Mouse (Mus musculus) CH12.LX (cell line): ENCODE data around the gene Fam214a. TPM values are rescaled to one million over a fixed set of nuclear protein-coding genes. Genes with fewer than 3 reads are reported as not detected.

ENCODE experiments used
- DNase-seq: peaks from one replicate; pipeline ENCODE4 v3.0.0-alpha.2; 2013; ENCODE audit errors: extremely low read depth
- H3K27ac ChIP-seq: 2 replicates; pipeline ENCODE4 v1.5.1; 2012; ENCODE audit warnings: low read depth, mild to moderate bottlenecking, control low read depth, moderate library complexity; ENCODE audit not compliant: insufficient read depth
- H3K27me3 ChIP-seq: replicated peaks from 2 replicates; pipeline ENCODE3; 2012; ENCODE audit warnings: inconsistent platforms
- H3K36me3 ChIP-seq, 2 experiments: replicated peaks in 1 of 2; 2 replicates each; pipeline versions ENCODE3 to v1.6.1; 2012; ENCODE audit warnings: inconsistent platforms in 1 of 2, low read length in 1 of 2, mild to moderate bottlenecking in 1 of 2, mixed read lengths in 1 of 2, moderate library complexity in 1 of 2; ENCODE audit not compliant: control insufficient read depth in 1 of 2, insufficient read depth in 1 of 2
- H3K4me1 ChIP-seq, 2 experiments: 2 replicates each; pipeline ENCODE4 v1.6.1; 2012; ENCODE audit warnings: inconsistent platforms in 1 of 2, moderate library complexity in 1 of 2; ENCODE audit not compliant: insufficient read depth in 2 of 2, control insufficient read depth in 1 of 2
- H3K4me2 ChIP-seq: 2 replicates; pipeline ENCODE4 v1.6.1; 2012; ENCODE audit warnings: low read depth, mild to moderate bottlenecking, control low read depth; ENCODE audit not compliant: poor library complexity, insufficient read depth, severe bottlenecking
- H3K4me3 ChIP-seq, 3 experiments: fragments of 150-350 bp in 1 of 3; sonication (generic) in 1 of 3; replicated peaks in 1 of 3; 2 replicates each; pipeline versions ENCODE3 to v1.5.1; 2011 to 2012; ENCODE audit warnings: low read depth in 2 of 3, low read length in 2 of 3, mild to moderate bottlenecking in 2 of 3, moderate library complexity in 2 of 3, control low read depth in 1 of 3, improper control_type of control experiment in 1 of 3, inconsistent platforms in 1 of 3, mixed read lengths in 1 of 3; ENCODE audit not compliant: poor library complexity in 1 of 3
- H3K79me2 ChIP-seq: replicated peaks from 2 replicates; pipeline ENCODE4 v1.6.1; 2012; ENCODE audit warnings: mild to moderate bottlenecking, moderate library complexity; ENCODE audit not compliant: control insufficient read depth, poor library complexity, insufficient read depth, severe bottlenecking; ENCODE audit errors: extremely low read depth
- H3K9ac ChIP-seq: 2 replicates; pipeline ENCODE4 v1.6.1; 2012; ENCODE audit warnings: low read depth, mild to moderate bottlenecking, control low read depth, moderate library complexity; ENCODE audit not compliant: insufficient read depth
- H3K9me3 ChIP-seq: replicated peaks from 2 replicates; pipeline ENCODE3; 2012; ENCODE audit warnings: low read length, inconsistent platforms, mixed read lengths
- BHLHE40 ChIP-seq: IDR thresholded peaks from 2 replicates; pipeline ENCODE4 v1.6.1; 2011; ENCODE audit warnings: mild to moderate bottlenecking, low read depth, low read length, improper control_type of control experiment
- ELF1 ChIP-seq: IDR thresholded peaks from 2 replicates; pipeline ENCODE4 v1.6.1; 2014; ENCODE audit warnings: low read depth, mild to moderate bottlenecking, inconsistent platforms, low read length, improper control_type of control experiment
- EP300 ChIP-seq: IDR thresholded peaks from 2 replicates; pipeline ENCODE4 v1.6.1; 2011; ENCODE audit warnings: low read length, improper control_type of control experiment
- ETS1 ChIP-seq: conservative IDR thresholded peaks from 2 replicates; pipeline ENCODE4 v1.6.1; 2012; ENCODE audit warnings: low read depth, mild to moderate bottlenecking, inconsistent platforms, low read length, improper control_type of control experiment, moderate library complexity
- GABPA ChIP-seq: IDR thresholded peaks from 2 replicates; pipeline ENCODE4 v1.6.1; 2012; ENCODE audit warnings: low read depth, low read length, improper control_type of control experiment, inconsistent platforms; ENCODE audit not compliant: insufficient replicate concordance
- HCFC1 ChIP-seq: IDR thresholded peaks from 2 replicates; pipeline ENCODE4 v1.6.1; 2012; ENCODE audit warnings: low read depth, mild to moderate bottlenecking, inconsistent platforms, low read length, improper control_type of control experiment
- IRF4 ChIP-seq: IDR thresholded peaks from 2 replicates; pipeline ENCODE4 v1.6.1; 2014; ENCODE audit warnings: low read depth, mild to moderate bottlenecking, inconsistent platforms, low read length, improper control_type of control experiment
- JUN ChIP-seq: IDR thresholded peaks from 2 replicates; pipeline ENCODE4 v1.6.1; 2011; ENCODE audit warnings: low read depth, mild to moderate bottlenecking, low read length, improper control_type of control experiment, moderate library complexity; ENCODE audit not compliant: insufficient read depth
- MAFK ChIP-seq: IDR thresholded peaks from 2 replicates; pipeline ENCODE4 v1.6.1; 2011; ENCODE audit warnings: low read length, improper control_type of control experiment; ENCODE audit not compliant: insufficient replicate concordance
- MAX ChIP-seq: IDR thresholded peaks from 2 replicates; pipeline ENCODE4 v1.6.1; 2011; ENCODE audit warnings: low read length, improper control_type of control experiment
- MXI1 ChIP-seq: IDR thresholded peaks from 2 replicates; pipeline ENCODE4 v1.6.1; 2011; ENCODE audit warnings: mild to moderate bottlenecking, low read depth, low read length, improper control_type of control experiment
- NRF1 ChIP-seq: IDR thresholded peaks from 2 replicates; pipeline ENCODE4 v1.6.1; 2014; ENCODE audit warnings: low read depth, mild to moderate bottlenecking, inconsistent platforms, low read length, improper control_type of control experiment, moderate library complexity
- PAX5 ChIP-seq: IDR thresholded peaks from 2 replicates; pipeline ENCODE4 v1.6.1; 2012; ENCODE audit warnings: low read length, inconsistent platforms, mixed read lengths
- POLR2A ChIP-seq: IDR thresholded peaks from 2 replicates; pipeline ENCODE4 v1.6.1; 2011; ENCODE audit warnings: low read depth, mild to moderate bottlenecking, improper control_type of control experiment, low read length
- POLR2AphosphoS2 ChIP-seq: IDR thresholded peaks from 2 replicates; pipeline ENCODE4 v1.6.1; 2011; ENCODE audit warnings: low read depth, low read length, improper control_type of control experiment
- SIN3A ChIP-seq: IDR thresholded peaks from 2 replicates; pipeline ENCODE4 v1.6.1; 2012; ENCODE audit warnings: low read length, improper control_type of control experiment, inconsistent platforms
- SMC3 ChIP-seq: IDR thresholded peaks from 2 replicates; pipeline ENCODE4 v1.6.1; 2011; ENCODE audit warnings: low read depth, low read length, improper control_type of control experiment
- ZMIZ1 ChIP-seq: IDR thresholded peaks from 2 replicates; pipeline ENCODE4 v1.6.1; 2012; ENCODE audit warnings: low read depth, mild to moderate bottlenecking, inconsistent platforms, low read length, improper control_type of control experiment
- dilution Hi-C: fragments of 300-500 bp; cut with MboI; formaldehyde crosslinking; loops from 2 replicates; pipeline ENCODE4 v1.14.3; 2020; ENCODE audit warnings: low sequenced_read_pairs; ENCODE audit not compliant: extremely low pct_unique_long_range_greater_than_20kb, extremely low pct_ligation_motif_present
- in situ Hi-C: fragments of 300-500 bp; cut with MboI; formaldehyde crosslinking; loops from 3 replicates; pipeline ENCODE4 v1.14.3; 2019; ENCODE audit warnings: low sequenced_read_pairs, low pct_ligation_motif_present, low pct_unique_long_range_greater_than_20kb, mixed read lengths
- polyA plus RNA-seq: library from polyadenylated mRNA; unstranded; fragments of >175 nt; gene quantifications from 2 replicates; pipeline ENCODE4 v1.2.1, GENCODE M21; 2012; ENCODE audit warnings: low read depth; ENCODE audit not compliant: insufficient read length
- total RNA-seq, 2 experiments: library from RNA; depleted of rRNA; stranded (reverse); fragments of 300-350 nt in 1 of 2; fragments of >200 nt in 1 of 2; gene quantifications; 2 replicates each; pipeline ENCODE4 v1.2.3; 2012 to 2014

Fam214a gene
- total and polyA plus RNA-seq, 3 experiments, result 6.2 to 8.6 (median 7.0) TPM

DNA sequence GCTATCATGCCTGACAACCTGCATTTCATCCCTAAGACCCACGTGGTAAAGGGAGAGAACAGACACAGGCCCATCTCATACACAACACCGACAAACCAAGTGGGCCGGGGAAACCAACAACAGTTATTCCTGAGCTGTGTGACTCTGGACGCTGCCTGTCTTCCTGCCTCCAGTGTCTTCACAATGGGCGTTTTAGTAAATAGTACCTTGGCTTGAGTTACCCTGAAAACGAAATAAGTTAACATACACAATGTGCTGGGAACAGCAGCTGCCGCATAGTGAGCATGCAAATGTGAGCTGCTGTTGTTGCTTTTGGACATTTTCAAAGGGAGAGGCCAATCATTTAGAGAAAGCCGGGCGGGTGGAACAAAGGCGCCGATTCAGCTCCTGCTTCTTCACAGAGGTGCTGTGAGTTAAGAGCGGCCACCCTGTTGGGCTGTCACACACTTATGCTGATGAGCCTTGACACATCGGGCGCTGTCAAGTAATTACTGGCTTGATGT, 8.4 kb downstream of the Fam214a start:
- peak overlapping the region; percentile 16; the same call in 1 of the 2 replicates for H3K27ac ChIP-seq
- H3K4me2 ChIP-seq, result peak overlapping the region; percentile 54
- DNase-seq, result no peak
- peaks cover under 1% of the 10 kb centered on the region for H3K9me3 ChIP-seq
- dilution Hi-C loops (no loop called here), in situ Hi-C loops (no loop called here)
- no peaks in the 10 kb centered on the region for H3K27me3 ChIP-seq
- no peak overlapping the region for H3K4me3 ChIP-seq
- peak overlapping the region; percentile 12; the same call in 1 of the 2 replicates for H3K9ac ChIP-seq
- no peaks in the 10 kb centered on the region for H3K79me2 ChIP-seq
- H3K4me1 ChIP-seq, result peaks cover 13 to 33% of the 10 kb centered on the region in 2 experiments
- TF ChIP-seq HCFC1, result no peak
- TF ChIP-seq IRF4, result peak; percentile 80
- 0 out of 2 replicates have a peak, but pooled peaks have one; percentile 24 for TF ChIP-seq BHLHE40
- TF ChIP-seq SMC3, result no peak
- no peak for TF ChIP-seq JUN
- TF ChIP-seq MAX, result 0 out of 2 replicates have a peak, but pooled peaks have one; percentile 33
- TF ChIP-seq MXI1, result peak; percentile 23
- TF ChIP-seq EP300, result peak; percentile 35; the same call in 1 of the 2 replicates
- H3K36me3 ChIP-seq, result peaks cover 11 to 37% of the 10 kb centered on the region in 2 experiments

DNA sequence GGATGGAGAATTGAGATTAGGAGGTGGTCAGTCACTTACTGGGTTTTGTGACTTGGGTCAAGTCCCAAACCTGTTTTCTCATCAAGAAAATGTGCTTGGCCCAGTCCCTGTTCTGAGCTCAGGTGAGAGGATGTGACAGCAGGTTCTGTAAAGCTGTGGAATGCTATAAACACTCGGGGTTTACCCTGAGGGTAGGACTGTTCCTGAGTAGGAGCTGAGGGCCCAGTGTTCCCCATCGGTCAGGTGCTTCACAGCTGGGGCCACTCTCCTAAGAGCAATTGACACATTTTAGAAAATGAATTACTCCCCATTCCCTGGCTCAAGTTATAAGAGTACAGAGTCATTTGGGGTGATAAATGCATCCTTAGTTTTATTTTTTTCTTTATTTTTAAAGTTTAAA, 11.3 kb downstream of the Fam214a start:
- Histone ChIP-seq H3K9ac (no peak overlapping the region), H3K9me3 (no peaks in the 10 kb centered on the region), H3K4me1 (peaks cover 13 to 34% of the 10 kb centered on the region in 2 experiments), H3K27me3 (no peaks in the 10 kb centered on the region), H3K4me2 (no peak overlapping the region), H3K4me3 (no peak overlapping the region), H3K36me3 (peaks cover 10 to 38% of the 10 kb centered on the region in 2 experiments), H3K79me2 (peaks cover 6% of the 10 kb centered on the region; the same call in 1 of the 2 replicates), H3K27ac (no peak overlapping the region)
- in situ Hi-C loops, result no loop called here
- no peak for TF ChIP-seq ELF1
- no peak for TF ChIP-seq GABPA
- no peak for TF ChIP-seq ETS1
- no peak for TF ChIP-seq PAX5
- no peak for TF ChIP-seq MAFK
- TF ChIP-seq NRF1, result no peak
- no peak for TF ChIP-seq POLR2A
- TF ChIP-seq ZMIZ1, result no peak
- no peak for TF ChIP-seq EP300
- TF ChIP-seq POLR2AphosphoS2, result no peak
- TF ChIP-seq SIN3A, result no peak
- DNase-seq, result no peak
- dilution Hi-C loops, result no loop called here
